Mouse (Mus musculus): Measurements from ENCODE around the gene Acadvl.
"Not testable (repeated sequence)": the region's sequence is repeated elsewhere in the genome, so short reads cannot be mapped to it uniquely, and the experiment has no call there.

Acadvl gene

DNA sequence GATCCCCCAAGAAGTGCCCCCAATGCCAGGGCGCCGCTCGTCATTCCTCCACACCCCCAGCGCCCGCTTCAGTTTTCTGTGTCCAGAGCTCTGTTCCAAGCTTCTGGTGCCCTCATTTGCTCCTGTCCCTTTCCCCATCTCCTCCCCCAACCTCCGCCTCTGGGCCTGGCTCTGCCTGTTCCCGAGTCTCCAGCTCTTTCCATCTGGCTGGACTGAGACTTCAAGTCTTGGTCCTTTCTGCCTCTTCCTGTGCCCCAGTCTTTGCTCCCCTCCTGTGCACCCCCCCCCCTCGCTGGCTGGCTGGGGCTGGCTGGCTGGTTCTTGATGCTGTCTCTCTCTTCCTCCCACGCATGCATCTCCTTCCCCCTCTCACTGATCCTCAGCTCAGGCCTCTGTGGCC, 12.2 kb upstream of the Acadvl start:
- peak; percentile 22 to 38 for DNase-seq (ENCODE audit: low spot score in 2 of 2)

DNA sequence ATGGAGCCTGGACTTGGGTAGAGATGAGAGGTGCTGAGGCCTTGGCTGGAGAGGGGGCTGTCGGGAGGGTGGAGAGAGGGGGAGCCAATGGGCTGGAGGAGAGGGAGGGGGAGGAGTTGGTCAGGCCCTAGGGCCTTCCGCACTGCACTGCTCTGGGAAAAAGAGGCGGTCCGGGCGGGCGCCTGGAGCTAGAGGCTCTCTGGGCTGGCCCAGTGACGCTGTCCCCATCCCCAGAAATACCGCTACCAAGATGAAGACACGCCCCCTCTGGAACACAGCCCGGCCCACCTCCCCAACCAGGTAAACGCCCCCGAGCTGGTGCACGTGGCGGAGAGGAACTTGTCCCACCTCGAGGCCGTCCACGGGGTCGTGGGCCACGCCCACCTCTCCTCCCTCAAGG, 11.5 kb upstream of the Acadvl start:
- no peak for DNase-seq (ENCODE audit: low spot score in 2 of 2)

DNA sequence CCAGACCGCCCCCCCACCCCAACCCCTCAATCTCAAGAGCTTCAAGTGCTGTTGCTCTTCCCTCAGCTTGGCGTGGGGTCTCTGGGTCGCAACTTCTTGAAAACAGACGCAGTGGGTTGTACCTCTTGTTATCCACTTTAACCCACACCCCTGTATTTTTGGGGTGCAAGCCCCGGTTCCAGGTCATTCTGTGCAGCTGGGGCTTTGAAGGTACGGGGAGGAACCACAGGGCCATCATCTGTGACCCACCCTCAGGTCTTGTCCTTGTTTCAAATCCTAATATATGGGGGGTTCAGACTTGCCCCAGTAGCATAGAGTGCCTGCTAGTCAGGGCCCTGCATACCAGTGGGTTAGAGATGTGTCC, 8.9 kb upstream of the Acadvl start:
- no peak for DNase-seq (ENCODE audit: low spot score in 2 of 2)

DNA sequence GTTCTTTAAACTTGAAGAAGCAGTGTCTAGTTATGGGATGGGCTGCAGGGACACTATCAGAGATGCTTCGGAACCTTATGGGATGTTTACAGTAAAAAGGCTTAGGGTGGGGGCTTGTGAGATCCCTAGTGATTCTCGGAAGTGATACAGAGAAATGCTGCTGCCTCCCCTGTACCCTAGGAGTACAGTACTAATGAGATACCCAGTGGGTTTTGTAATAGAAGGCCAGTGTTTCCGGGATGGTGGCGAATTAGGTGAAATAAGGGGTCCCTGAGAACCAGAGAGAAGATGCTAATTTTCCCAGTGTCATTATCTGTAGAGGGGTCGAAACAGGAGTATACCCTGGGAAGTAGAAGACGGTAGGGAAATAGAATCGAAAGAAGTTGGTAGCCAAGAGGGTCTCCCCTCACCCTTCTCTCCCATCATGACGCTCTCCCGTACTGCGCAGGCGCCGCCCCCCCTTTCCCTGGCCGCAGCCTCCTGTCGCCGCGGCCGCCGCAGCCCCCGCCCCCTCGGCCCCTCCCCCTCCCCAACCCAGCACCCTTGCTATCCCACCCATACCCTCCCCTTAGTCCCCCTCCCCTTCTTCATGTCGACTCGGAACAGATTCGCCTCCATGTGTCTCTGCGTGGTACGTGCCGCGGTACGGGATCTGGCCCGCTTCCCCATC, 8.4 kb upstream of the Acadvl start:
- no peak for DNase-seq (ENCODE audit: low spot score in 2 of 2)

DNA sequence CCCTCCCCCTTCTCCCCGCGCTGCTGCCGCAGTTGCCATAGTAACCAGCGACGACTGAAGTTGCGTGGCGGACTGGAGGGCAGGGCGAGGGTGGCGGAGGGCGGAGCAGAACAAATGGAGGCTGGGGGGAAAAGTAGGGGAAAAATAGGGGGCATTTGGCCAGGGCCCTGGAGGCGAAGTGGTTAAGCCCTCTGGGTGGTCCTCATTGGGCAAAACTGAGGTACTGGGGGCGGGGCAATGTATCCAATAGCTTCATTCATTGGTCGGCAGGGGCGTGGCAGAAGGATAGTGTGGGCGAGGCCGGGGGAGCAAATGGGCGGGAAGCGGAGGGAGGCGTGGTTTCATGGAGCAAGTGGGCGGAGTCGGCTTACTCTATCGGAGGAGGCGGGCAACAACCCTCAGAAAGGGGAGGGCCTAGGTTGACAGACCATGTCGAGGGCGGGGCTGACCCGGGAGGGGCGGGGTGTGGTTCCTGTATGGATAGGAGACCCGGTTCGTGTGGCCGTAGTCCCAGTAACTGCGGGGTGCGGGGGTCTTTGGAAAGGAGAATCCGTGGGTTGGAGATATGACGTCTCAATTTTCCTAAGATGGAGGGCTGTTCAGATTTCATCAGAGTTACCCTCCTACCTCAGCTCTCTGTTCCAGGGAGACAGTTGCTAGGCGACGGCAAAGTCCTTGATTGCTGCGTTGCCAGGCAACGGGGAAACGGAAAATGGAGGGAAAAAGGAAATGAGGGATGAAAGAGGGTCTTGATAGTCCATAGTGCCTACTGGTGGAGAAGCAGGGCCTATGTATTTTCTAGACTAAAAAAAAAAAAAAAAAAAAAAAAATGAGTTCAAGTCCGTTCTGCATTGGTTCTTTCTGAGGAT, 6.3 kb upstream of the Acadvl start:
- DNase-seq (ENCODE audit: low spot score in 2 of 2), result peak; percentile 92

DNA sequence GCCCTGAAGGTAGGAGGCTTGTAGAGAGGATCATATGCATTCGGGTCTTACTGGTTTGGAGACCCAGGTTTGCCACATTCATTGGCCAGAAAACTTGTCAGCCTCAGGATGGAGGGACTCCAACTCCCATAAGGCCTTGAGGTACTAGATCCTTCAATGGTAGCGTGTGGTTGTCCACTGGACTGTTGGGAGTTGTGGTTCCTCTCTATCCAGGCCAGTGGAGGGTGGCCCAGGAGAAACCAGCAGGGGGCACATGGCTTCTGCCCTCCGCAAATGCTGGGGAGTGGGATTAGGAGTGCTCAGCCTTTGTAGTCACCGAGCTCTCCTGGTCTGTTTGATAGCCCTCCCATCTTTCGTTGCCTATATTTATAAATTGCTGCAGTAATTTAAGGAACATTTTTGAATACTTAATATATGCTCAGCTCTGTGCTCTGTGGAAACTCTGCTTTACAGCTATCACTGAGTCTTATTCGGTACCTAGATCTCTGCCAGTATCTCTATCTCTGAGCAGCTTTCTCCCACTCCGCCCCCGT, 5.6 kb upstream of the Acadvl start:
- peak; percentile 73 for DNase-seq (ENCODE audit: low spot score in 2 of 2)

DNA sequence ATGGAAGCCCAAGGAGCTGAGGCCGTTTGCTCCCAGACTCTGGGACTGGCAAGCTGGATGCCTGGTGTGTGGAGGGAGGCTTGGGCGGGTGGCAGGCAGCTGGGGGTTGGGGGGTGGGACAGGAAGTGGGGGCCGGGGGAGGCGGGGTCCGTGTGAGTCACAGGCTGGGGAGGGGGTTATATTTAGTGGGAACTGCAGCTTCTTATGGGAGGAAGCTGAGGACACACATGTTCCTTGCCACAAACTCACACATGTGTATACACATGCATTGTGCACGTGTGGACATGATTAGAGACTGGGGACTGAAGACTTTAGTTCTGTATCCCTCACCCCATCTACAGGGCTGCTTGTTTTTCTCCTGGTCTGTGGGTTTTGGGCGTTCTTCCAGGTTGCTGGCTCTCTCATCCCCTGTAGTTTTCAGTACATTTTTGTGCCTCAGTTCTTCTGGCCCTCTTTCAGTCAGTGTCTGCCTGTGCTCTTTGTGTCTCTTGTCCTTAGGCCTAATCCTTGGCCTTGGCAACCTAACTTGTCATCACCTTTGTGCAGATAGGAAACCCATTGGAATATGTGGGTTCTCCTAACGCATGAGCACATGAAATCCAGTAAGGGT, 4.9 kb upstream of the Acadvl start:
- DNase-seq (ENCODE audit: low spot score in 2 of 2), result peak; percentile 60 to 69

DNA sequence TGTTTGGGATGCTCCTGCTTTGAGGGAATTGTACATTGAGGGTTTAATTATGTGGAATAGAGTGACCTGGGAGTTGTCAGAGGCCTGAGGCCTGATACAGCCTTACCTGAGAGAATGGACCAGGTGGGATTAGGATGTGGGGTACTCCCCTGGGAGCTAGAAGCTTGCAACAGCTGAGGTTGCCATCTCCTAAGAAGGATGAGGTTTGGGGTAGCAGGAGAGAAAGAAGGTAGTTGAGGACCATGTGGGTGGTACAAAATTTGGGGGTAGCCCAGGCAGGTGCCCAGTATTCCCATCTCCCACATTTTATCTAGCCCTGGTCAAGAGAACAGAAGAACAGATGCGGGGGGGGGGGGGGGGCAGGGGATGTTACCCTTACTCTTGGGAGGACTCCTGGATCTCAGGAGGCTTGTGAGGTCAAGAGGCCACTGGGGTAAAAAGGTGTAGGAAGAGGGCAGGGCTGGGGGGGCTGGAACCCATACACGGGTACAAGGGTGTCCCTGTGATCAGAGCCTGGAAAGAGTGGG, 4.3 kb upstream of the Acadvl start:
- DNase-seq (ENCODE audit: low spot score in 2 of 2), result no peak

DNA sequence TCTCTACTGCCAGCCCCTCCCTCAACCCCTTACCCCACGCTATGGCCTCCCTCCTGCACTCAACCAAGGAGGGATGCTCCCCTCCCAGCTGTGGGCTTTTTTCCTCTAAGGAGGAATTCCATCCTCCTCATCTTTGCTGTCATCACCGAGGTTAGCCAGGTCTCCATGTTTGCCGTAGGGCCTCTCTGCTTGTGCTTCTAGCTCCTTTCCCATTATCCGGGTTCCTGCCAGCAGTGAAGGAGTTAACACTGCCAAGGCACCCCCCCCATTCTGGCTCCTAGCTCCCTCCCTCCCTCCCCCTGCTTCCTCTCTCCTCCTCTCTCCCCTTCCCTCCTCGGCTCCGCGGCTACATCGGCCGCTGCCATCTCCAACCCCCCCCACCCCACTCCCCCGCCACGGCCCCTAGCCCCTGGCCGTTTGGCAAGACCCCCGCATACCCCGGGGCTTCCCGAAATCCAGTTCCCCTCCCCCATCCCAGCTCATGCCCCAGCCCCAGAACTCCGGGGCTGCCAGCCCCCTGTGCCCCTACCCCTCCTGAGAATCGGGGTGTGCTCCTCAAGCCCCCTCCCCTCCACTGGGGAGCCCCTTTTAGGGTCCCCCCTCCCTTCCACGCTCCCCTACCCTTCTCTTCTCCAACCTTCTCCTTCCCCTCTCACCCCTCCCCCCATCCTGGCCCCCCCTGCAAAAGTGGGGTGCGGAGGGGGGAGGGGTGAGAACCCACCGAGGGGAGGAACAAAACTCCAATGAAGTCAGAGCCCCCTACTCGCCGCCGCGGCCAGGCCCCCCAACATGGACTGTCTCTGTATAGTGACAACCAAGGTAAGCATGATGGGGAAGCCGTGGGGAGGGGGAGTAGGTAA, 3.1 kb upstream of the Acadvl start:
- peak; percentile 46 to 64 for DNase-seq (ENCODE audit: low spot score in 2 of 2)

DNA sequence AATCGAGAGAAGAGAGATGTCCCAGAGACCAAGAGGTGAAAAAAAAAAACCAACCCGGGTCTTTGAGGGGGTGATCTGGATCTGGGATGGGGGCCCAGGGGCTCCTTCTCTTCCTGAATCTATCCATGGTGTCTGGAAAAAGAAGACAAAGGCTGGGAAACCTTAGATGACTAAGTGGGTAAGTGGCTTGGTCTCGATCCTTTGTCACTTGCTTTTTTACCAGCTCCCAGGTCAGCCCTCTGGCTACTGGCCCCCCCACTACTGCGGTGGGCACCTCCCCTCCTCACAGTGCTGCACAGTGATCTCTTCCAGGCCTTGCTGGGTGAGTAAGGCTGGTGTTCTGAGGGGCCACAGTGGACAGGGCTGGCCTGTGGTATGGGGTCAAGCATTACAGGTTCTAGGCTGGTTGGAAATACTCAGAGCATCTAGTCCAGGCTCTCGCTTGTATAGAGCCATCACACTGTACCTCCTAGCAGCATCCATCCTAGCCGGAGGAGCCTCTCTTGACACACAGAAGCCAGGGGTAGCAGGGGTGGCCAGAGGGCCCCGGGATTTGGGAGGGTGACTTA, 2.1 kb upstream of the Acadvl start:
- no peak for DNase-seq (ENCODE audit: low spot score in 2 of 2)

DNA sequence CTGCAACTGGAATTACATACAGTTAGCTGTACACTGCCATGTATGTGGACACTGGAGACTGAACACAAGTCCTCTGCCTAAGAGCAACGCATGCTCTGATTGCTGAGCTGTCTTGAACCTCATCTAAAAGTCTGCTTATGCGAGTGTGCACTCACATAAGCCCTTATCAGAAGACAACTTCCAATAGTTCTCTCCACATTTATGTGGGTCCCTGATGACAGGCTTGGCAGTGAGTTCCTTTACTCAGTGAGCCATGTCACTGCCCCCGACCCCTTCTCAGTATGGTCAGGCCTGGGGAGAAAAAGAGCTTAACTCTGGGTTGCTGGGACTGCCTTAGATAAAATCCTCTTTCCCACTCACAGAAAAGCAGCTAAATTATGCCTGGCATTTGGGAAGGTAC, 1.5 kb upstream of the Acadvl start, which contains the start of gene Dlg4:
Gene Dlg4, plus strand, starts transcription at position 274 of the 400 bp plus-strand sequence.
- no peak for DNase-seq (ENCODE audit: low spot score in 2 of 2)

DNA sequence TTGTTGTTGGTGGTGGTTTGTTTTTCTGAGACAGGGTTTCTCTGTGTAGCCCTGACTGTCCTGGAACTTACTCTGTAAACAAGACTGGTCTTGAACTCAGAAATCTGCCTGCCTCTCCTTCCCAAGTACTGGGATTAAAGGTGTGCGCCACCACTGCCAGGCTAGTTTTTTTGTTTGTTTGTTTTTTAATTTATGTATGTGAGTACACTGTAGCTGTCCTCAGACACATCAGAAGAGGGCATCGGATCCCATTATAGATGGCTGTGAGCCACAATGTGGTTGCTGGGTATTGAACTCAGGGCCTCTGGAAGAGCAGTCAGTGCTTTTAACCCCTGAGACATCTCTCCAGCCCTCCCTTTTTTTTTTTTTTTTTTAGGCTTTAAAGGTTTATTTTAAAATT, 966 bp upstream of the Acadvl start:
- DNase-seq (ENCODE audit: low spot score in 2 of 2), result not testable (repeated sequence)

DNA sequence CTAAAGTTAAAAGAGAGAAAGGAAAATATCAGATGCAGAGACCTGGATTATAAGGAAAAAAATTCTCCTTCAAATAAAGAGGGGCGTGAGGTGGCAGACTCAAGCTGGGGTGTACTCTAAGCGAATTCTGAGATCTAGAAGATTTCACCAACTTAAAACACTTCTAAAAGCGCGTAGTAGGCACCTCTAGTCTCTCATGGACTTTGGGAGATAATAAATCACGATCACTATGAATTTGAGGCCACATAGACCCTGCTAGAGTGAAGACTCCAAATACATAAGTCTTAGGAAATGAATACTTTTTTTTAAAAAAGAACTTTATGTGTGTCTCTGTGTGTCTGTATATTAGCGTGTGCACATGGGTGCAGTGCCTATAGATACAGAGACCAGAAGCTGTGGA, 466 bp upstream of the Acadvl start:
- DNase-seq (ENCODE audit: low spot score in 2 of 2), result no peak

DNA sequence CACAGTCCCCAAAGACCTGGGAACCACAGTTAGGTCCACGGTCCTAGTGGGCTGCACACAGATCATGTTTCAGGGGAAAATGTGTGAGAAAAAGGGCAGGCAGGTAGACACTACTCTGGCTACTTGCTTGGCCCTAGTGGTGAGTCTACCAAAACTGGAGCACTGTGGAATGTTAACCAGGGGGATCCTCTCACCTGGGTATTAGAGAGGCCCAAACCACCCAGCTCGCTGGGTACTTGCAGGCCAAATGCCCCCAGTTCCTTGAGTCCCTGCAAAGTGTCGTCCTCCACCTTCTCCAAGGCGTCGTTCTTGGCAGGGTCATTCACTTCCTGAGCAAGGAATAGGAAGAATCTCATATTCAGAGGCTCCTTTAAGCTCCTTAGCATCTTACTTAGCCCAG, 1.2 kb downstream of the Acadvl start:
- DNase-seq (ENCODE audit: low spot score in 2 of 2), result no peak

DNA sequence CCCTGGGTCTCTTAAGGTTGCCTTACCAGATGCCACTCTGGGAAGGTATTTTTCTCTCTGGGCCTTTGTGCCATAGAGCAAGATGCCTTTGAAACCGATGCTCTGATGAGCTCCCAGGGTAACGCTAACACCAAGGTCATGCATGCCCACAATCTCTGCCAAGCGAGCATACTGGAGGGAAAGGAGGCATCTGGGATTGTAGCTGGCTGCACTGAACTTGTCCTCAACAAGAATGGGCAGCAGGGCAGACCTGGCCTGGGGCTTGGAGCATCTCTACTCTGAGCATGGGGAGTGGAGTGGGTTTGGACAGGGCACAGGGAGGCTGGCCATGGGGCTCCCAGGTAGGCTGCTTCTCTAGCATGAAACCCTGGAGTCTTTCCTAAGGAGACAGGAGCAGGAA, 1.8 kb downstream of the Acadvl start:
- DNase-seq (ENCODE audit: low spot score in 2 of 2), result no peak

DNA sequence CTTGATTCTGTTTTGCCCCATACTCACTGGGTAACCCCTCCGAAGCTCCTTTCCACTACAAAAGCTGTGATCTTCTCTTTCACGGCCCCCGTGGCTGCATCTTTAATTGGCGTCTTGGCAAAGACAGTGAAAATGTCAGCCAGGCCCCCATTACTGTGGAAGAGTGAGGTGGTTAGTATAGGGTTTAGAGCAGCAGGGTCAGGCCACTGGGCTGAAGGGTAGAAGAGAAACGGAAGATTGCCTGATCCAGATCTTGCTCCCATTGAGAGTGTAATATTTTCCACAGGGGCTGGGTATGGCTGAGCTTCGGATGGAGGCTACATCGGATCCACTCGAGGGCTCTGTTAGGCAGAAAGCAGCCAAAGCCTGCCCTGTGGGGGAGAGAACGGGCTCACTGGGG, 2.3 kb downstream of the Acadvl start:
- no peak for DNase-seq (ENCODE audit: low spot score in 2 of 2)

DNA sequence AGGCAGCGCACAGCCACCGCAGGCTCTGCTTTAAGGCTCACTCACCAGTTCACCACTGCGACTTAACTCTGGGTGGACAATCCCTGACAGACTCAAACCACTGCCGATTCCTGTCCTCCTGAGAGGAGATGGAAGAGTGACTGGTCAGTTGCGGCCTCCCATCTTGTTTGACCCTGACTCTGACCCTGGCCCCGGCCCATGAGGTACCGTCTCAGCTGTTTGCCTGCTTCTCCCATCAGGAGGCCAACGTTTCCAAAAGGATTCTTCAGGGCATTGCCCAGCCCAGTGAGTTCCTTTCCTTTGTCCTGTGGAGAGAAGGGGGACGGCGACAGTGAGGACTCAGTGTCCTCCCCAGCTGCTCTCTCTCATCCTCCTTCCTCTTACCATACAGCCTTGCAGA, 4.2 kb downstream of the Acadvl start:
- no peak for DNase-seq (ENCODE audit: low spot score in 2 of 2)

DNA sequence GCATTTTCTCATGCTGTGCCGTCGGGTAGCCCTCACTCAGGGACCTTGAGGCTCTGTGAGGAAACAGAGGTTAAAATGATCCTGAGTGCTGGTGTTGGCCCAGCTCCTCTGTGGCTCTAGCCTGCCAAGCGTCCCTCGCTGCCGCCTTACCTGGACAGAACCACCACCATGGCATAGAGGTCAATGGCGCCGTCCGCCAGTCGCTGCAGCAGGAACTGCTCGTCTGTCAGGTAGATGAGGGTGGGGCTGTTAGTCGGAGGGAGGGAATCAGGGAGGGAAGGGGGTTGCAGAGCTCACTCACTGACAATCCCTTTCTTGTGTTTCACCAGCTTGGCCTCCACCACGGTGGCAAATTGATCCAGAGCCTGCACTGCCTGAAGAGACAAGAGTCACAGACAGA, 4.7 kb downstream of the Acadvl start:
- DNase-seq (ENCODE audit: low spot score in 2 of 2), result no peak

DNA sequence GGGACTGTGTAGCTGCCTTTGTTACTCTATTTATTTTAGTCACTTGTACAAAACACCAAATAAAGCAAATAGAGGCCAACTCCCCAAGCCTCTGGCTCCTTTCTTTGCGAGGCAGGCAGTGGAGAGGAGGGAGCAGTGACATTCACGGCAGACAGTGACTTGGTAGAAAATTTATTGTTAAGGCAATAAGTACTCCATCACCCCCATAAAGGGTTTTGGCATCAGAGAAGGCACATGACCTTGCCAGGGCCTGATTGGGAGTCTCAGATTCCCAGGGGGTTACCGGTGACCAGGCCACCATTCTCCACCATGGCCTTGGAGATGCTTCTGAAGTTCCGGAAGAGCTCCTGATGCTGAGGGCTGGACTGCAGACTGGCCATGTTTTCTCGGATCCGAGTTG, 5.2 kb downstream of the Acadvl start:
- DNase-seq (ENCODE audit: low spot score in 2 of 2), result no peak

DNA sequence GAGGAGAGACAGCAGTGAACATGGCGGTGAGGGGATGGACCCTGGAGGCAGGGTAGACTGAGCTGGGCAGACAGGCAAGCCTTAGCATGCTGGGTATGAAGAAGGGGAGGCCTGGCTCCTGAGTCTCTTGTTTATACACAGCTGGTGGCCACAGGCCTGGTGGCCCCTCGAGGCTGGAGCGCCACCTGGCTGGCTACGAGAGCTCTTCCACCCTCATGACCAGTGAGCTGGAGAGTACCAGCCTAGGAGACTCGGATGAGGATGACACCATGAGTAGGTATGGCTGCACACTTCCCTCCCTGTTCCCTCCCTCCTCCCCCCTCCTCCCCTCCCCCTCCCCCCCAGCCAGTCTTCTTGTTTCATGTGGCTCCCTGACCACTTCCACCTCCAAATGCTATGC, 9.7 kb downstream of the Acadvl start:
- DNase-seq (ENCODE audit: low spot score in 2 of 2), result peak in 1 of 2 experiments; percentile 45

DNA sequence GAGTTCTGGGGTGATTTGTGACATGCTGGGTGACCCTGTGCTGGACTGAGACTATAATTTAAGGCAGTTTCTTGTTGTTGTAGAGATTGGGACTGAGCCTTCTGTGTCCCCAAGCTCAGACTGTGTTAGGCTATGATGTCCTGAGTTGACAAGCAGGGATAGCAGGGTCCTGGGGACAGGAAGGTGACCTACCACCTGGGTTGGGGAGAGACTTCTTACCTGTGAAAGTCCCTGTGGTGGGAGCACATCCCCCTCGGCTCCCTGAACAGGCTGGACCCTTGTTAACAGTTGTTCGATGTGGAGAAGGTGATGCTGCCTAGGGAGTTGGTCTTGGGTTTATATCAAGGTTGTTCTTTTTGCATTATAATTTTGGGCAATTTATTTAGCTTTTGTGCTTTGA, 12.7 kb downstream of the Acadvl start:
- no peak for DNase-seq (ENCODE audit: low spot score in 2 of 2)
